Mouse (Mus musculus) embryonic facial prominence, embryonic 14.5 days (tissue): ENCODE measurements around the gene Zmym6. TPM values are rescaled to one million over a fixed set of nuclear protein-coding genes. Genes with fewer than 3 reads are reported as not detected.
A peak's percentile ranks its signal among the peaks of the same experiment; 100 is the strongest.

Experiments used
- ATAC-seq: fragments of 200-750 bp; cut with Nextera tagmentation; 2 replicates; pipeline ENCODE4 v1.8.0; 2017; ENCODE audit warnings: low read depth, moderate number of reproducible peaks, moderate TSS enrichment
- DNase-seq: peaks from one replicate; pipeline ENCODE4 v3.0.0-alpha.2; 2015; ENCODE audit warnings: low spot score
- H3K27ac ChIP-seq: fragments of 300-500 bp; sonication (generic); replicated peaks from 2 replicates; pipeline ENCODE4 v1.5.1; 2014; ENCODE audit warnings: low read depth, mild to moderate bottlenecking, low read length, moderate library complexity
- H3K27me3 ChIP-seq: fragments of 300-500 bp; sonication (generic); replicated peaks from 2 replicates; pipeline ENCODE4 v1.6.1; 2014; ENCODE audit warnings: low read length; ENCODE audit not compliant: control insufficient read depth, insufficient read depth
- H3K36me3 ChIP-seq: fragments of 300-500 bp; sonication (generic); 2 replicates; pipeline ENCODE4 v1.6.1; 2014; ENCODE audit warnings: low read length, mixed read lengths; ENCODE audit not compliant: control insufficient read depth, insufficient read depth
- H3K4me1 ChIP-seq: fragments of 300-500 bp; sonication (generic); 2 replicates; pipeline ENCODE4 v1.6.1; 2014; ENCODE audit warnings: antibody characterized with exemption, low read length; ENCODE audit not compliant: control insufficient read depth, insufficient read depth
- H3K4me2 ChIP-seq: fragments of 300-500 bp; sonication (generic); 2 replicates; pipeline ENCODE4 v1.6.1; 2014; ENCODE audit warnings: low read depth, mild to moderate bottlenecking, low read length, moderate library complexity, mixed read lengths
- H3K4me3 ChIP-seq: fragments of 300-500 bp; sonication (generic); 2 replicates; pipeline ENCODE4 v1.5.1; 2014; ENCODE audit warnings: low read depth, mild to moderate bottlenecking, low read length
- H3K9ac ChIP-seq: fragments of 300-500 bp; sonication (generic); 2 replicates; pipeline ENCODE4 v1.6.1; 2014; ENCODE audit warnings: low read depth, mild to moderate bottlenecking, low read length, moderate library complexity, mixed read lengths
- H3K9me3 ChIP-seq: fragments of 300-500 bp; sonication (generic); 2 replicates; pipeline ENCODE4 v1.6.1; 2016; ENCODE audit warnings: low read length; ENCODE audit not compliant: control insufficient read depth
- WGBS: fragments of 180-500 bp; shearing (Covaris S2); extraction: QIAGEN DNeasy Blood & Tissue Kit; methylation state at CpG from one replicate; pipeline ENCODE4 v1.1.7; 2014; 5-methylcytosine and 5-hydroxymethylcytosine counted together
- polyA plus RNA-seq: library from polyadenylated mRNA; unstranded; fragments of >200 nt; fragmentation: Nextera tagmentation; extraction: Ambion mirVana; gene quantifications from 2 replicates; pipeline ENCODE4 v1.2.1, GENCODE M21; 2014

Gene Zmym6
- polyA plus RNA-seq, 1 experiment from 2014 or later, result 20.5 TPM

DNA sequence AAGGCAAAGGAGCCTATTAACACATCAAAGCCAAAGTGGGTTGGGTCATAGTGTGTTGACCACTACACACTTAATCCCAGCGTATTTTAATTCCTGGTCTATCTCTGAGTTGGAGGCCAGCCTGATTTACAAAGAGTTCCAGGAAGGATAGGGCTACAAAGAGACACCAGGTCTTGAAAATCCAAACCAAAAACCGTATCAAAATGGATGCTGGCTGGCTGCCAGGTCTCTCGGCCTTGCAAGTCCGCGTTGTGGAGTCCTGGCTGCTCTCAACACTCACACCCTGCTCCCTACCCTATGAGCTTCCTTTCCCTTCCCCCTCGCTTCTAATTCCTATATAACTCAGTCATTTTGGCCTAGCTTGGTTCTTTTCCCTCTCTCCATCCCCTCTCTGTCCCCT lies 61.3 kb downstream of the Zmym6 start:
- Histone ChIP-seq H3K4me3 (no peak overlapping the region), H3K36me3 (no peaks in the 10 kb centered on the region), H3K9me3 (no peaks in the 10 kb centered on the region), H3K27ac (no peak overlapping the region), H3K9ac (no peak overlapping the region), H3K4me1 (no peaks in the 10 kb centered on the region), H3K27me3 (no peaks in the 10 kb centered on the region), H3K4me2 (no peak overlapping the region)
- ATAC-seq, result no peak
- WGBS, result 35% methylated on average over 6 of the region's 6 CpGs
- DNase-seq, result peak; percentile 20

DNA sequence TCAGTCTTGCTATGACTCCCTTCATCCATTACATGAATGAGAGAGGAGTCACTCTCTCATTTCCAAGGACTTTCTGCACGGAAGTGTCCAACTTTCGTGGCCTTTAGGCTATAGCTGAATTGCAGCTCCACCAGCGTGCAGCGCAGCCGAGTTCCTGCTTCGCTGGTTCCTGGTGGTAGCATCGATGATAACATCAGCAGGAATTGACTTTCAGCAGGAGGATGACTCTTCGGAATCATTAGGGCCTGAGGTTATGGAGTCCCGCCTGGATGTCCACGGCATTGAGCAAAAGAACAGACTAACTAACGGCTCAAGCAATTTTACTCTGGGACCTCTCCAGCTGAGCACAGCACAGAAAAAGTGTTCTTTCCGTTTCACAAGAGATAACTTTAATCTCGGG lies 72.8 kb downstream of the Zmym6 start:
- 83% methylated on average over 13 of the region's 13 CpGs for WGBS
- no peaks in the 10 kb centered on the region for H3K36me3 ChIP-seq
- no peak overlapping the region for H3K9ac ChIP-seq
- no peak for ATAC-seq
- H3K27me3 ChIP-seq, result no peaks in the 10 kb centered on the region
- H3K4me2 ChIP-seq, result no peak overlapping the region
- H3K4me1 ChIP-seq, result no peaks in the 10 kb centered on the region
- no peak overlapping the region for H3K4me3 ChIP-seq
- no peak overlapping the region for H3K27ac ChIP-seq
- DNase-seq, result no peak
- H3K9me3 ChIP-seq, result peaks cover 9% of the 10 kb centered on the region; the same call in 1 of the 2 replicates

DNA sequence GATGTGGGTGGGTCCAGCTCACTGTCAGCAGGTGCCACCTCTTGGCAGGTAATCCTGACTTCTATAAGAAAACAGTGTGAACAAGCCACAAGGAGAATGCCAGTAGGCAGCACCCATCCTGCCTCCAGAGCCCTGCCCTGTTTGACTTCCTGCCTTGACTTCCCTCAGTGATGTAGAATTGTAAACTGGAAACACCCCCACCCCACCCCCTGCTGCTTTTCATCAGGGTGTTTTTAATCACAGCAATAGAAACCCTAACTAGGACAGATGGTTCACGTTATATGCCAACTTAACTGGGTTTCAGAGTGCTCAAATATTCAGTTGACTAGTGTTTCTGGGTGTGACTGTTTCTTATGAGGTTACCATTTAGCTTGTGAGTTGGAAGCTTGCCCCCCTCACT lies 76.2 kb downstream of the Zmym6 start:
- Histone ChIP-seq H3K36me3 (no peaks in the 10 kb centered on the region), H3K9me3 (peaks cover 4% of the 10 kb centered on the region; the same call in 1 of the 2 replicates), H3K4me1 (no peaks in the 10 kb centered on the region), H3K9ac (no peak overlapping the region), H3K4me3 (no peak overlapping the region), H3K4me2 (no peak overlapping the region), H3K27me3 (no peaks in the 10 kb centered on the region), H3K27ac (no peak overlapping the region)
- ATAC-seq, result no peak
- no peak for DNase-seq
- 48% methylated on average over 1 of the region's 1 CpGs for WGBS

DNA sequence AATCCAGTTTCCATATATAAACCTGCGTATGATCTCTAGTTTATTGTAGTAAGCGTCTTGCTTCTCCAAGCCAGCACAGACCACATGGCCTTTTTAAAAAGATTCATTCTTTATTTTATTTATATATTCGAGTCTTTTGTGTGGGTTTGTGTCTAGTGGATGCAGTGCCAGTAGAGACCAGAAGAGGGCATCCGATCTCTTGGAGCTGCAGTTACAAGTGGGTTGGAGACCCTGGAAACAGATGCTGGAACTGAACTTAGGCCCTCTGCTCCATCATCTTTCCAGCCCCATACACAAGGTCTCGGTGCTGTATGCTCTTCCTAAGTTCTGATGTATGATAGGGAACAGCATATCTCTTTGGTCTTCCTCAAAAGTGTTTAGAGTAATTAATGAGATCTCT lies 78.6 kb downstream of the Zmym6 start:
- no peaks in the 10 kb centered on the region for H3K4me1 ChIP-seq
- no peak for ATAC-seq
- H3K27ac ChIP-seq, result no peak overlapping the region
- H3K9me3 ChIP-seq, result no peaks in the 10 kb centered on the region
- DNase-seq, result no peak
- no peaks in the 10 kb centered on the region for H3K27me3 ChIP-seq
- WGBS, result 62% methylated on average over 5 of the region's 5 CpGs
- no peak overlapping the region for H3K4me2 ChIP-seq
- H3K4me3 ChIP-seq, result no peak overlapping the region
- no peaks in the 10 kb centered on the region for H3K36me3 ChIP-seq
- H3K9ac ChIP-seq, result no peak overlapping the region

DNA sequence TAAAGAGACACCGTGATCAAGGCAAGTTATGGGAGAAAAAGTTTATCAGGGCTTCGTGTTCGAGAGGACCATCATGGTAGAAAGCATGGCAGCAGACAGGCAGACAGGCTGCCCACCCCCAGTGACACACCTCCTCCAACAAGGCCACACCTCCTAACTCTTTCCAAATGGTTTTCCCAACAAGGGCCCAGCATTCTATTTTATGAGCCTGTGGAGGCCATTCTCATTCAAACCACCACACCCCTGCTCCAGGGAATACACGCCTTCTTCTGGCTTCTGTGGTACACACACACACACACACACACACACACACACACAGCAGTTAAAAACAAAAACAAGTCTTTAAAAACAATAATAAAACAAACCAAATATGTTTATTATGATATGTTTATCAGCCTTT lies 80.6 kb downstream of the Zmym6 start:
- H3K27ac ChIP-seq, result no peak overlapping the region
- ATAC-seq, result no peak
- no peak overlapping the region for H3K9ac ChIP-seq
- H3K4me2 ChIP-seq, result no peak overlapping the region
- no peaks in the 10 kb centered on the region for H3K36me3 ChIP-seq
- WGBS, result 82% methylated on average over 4 of the region's 4 CpGs
- H3K4me1 ChIP-seq, result no peaks in the 10 kb centered on the region
- no peaks in the 10 kb centered on the region for H3K9me3 ChIP-seq
- H3K4me3 ChIP-seq, result no peak overlapping the region
- H3K27me3 ChIP-seq, result no peaks in the 10 kb centered on the region
- DNase-seq, result no peak

DNA sequence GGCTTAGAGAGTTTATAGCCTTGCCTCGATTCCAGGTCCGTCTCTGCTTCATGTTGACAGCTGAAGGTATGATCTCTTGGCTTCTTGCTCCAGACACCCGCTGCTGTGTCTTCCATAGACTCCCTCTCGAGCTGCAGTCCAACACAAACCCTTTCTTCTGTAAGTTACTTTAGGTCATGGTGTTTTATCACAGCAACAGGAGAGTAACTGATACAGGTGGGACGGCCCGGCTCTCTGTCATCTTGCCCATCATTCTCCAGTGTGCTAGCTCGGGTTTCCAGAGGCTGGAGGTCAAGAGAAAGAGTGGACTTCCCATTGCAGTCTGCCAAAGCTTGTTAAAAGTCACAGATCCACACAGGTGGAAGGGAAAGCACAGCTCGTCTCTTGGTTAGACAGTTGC lies 86.7 kb downstream of the Zmym6 start:
- Histone ChIP-seq H3K4me2 (no peak overlapping the region), H3K9ac (no peak overlapping the region), H3K27me3 (peaks cover 23% of the 10 kb centered on the region), H3K9me3 (0 out of 2 replicates have a peak, but pooled peaks cover 4% of the 10 kb centered on the region), H3K27ac (no peak overlapping the region), H3K4me3 (no peak overlapping the region), H3K4me1 (no peaks in the 10 kb centered on the region; the same call in 1 of the 2 replicates), H3K36me3 (no peaks in the 10 kb centered on the region)
- ATAC-seq (no peak), DNase-seq (no peak)
- WGBS, result 63% methylated on average over 8 of the region's 8 CpGs

DNA sequence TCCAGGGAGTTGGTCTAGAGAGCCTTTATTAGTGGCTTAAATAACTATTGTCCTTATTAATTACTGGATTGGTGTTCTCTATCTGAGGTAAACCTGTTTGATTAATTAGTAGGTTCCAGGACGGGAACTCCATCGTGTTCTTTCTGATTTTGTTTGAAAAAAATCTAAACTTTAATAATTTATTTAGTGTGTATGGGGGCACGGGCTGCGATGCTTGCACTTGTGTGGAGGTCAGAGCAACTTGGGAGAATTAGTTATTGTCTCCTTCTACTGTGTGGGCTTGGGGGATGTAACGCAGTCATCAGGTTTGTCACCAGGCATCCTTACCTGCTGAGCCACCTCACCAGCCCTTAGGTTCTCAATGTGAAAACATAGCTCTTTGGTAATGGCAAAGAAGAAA lies 89.9 kb downstream of the Zmym6 start:
- 0 out of 2 replicates have a peak, but pooled peaks cover 4% of the 10 kb centered on the region for H3K9me3 ChIP-seq
- no peaks in the 10 kb centered on the region for H3K36me3 ChIP-seq
- H3K27ac ChIP-seq, result no peak overlapping the region
- 74% methylated on average over 5 of the region's 5 CpGs for WGBS
- no peaks in the 10 kb centered on the region; the same call in 1 of the 2 replicates for H3K4me1 ChIP-seq
- no peak overlapping the region for H3K4me3 ChIP-seq
- ATAC-seq, result no peak
- no peak overlapping the region for H3K4me2 ChIP-seq
- no peak for DNase-seq
- H3K9ac ChIP-seq, result no peak overlapping the region
- H3K27me3 ChIP-seq, result peaks cover 49% of the 10 kb centered on the region

DNA sequence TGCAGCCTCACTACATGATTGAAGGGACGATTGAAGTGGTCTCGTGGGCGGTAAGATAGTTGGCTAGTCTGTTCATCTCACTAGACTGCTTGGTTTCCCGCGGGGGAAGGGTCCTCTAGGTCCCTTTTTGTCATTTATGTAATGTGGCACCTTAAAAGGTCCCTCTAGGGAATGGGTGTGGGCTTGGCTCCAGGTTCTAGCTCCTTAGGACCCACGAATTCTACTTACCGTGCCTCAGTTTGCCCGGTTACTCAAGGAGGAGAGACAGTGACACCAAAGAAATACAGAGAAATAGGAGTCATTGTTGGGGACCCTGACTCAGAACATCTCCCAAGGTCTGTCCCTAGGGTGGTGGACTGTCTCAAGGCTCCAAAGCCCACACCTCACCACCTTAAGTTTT lies 90.5 kb downstream of the Zmym6 start:
- Histone ChIP-seq H3K4me3 (peak overlapping the region; percentile 72), H3K9me3 (0 out of 2 replicates have a peak, but pooled peaks cover 4% of the 10 kb centered on the region), H3K36me3 (no peaks in the 10 kb centered on the region), H3K4me1 (no peaks in the 10 kb centered on the region; the same call in 1 of the 2 replicates), H3K4me2 (peak overlapping the region; percentile 100), H3K27ac (no peak overlapping the region), H3K27me3 (peaks cover 54% of the 10 kb centered on the region), H3K9ac (no peak overlapping the region)
- WGBS, result 15% methylated on average over 8 of the region's 8 CpGs
- ATAC-seq (no peak), DNase-seq (no peak)

DNA sequence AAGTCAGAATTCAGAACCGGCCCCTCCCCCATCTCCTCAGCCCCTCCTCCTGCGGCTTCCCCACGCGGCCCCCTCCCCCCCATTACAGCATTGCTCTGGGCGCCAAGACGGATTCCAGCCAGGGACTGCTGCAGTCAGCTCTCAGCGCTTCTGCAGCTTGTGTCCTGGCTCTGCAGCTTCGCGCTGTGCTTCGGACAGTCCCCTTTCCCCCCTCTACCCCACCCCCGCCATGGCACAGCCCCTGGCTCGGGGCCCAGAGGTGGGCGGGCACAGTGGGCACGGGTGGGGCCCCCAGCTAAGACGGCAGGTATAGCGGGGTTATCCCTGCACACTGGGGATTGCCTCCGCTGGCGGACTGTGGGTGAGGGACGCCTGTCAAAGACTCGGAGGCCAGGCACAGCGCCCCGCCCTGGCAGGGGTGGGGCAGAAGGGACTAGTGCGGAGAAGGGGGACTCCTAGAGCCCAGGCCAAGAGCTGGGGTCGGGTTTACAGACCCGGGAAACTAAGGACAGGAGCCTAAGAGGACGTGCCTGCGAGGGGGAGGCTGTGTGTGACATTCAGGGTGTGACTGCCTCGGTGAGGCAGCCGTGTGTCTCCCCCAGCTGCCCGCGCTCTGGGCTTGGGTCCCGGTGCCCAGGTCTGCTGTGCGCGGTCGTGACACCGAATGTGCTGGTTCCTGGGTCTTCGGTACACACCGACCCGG lies 91.2 kb downstream of the Zmym6 start:
- Histone ChIP-seq H3K4me3 (peak overlapping the region; percentile 72), H3K9me3 (0 out of 2 replicates have a peak, but pooled peaks cover 4% of the 10 kb centered on the region), H3K4me1 (no peaks in the 10 kb centered on the region; the same call in 1 of the 2 replicates), H3K27ac (no peak overlapping the region), H3K27me3 (peaks cover 56% of the 10 kb centered on the region), H3K4me2 (peak overlapping the region; percentile 100), H3K36me3 (no peaks in the 10 kb centered on the region), H3K9ac (peak overlapping the region; percentile 69)
- ATAC-seq (peak; percentile 78), DNase-seq (peak; percentile 51)
- WGBS, result under 1% methylated on average over 23 of the region's 39 CpGs
